Mouse (Mus musculus) spleen, postnatal 10 days (tissue): ENCODE measurements around the gene Svbp.

Source experiments
- DNase-seq, 2 experiments: peaks; one replicate each; pipeline ENCODE4 v3.0.0; 2021 to 2022; ENCODE audit warnings: low spot score in 2 of 2

Svbp gene

GRCm38 (mm10) chr4:119190618-119191017 is 4.5 kb upstream of the Svbp start:
- DNase-seq: peak; percentile 60 to 79

GRCm38 (mm10) chr4:119191273-119191672 is 3.8 kb upstream of the Svbp start:
- DNase-seq: no peak

GRCm38 (mm10) chr4:119192757-119193156 is 2.3 kb upstream of the Svbp start:
- no peak for DNase-seq

GRCm38 (mm10) chr4:119195582-119196320 is 645 bp downstream of the Svbp start:
- no peak for DNase-seq

GRCm38 (mm10) chr4:119198105-119198504 is 3.0 kb downstream of the Svbp start:
- no peak for DNase-seq

- DNase-seq: peak in 1 of 2 experiments; percentile 84
Measured at GRCm38 (mm10) chr4:119204672-119205071, 9.6 kb downstream of the Svbp start.

GRCm38 (mm10) chr4:119216667-119217066 is 21.6 kb downstream of the Svbp start:
- no peak for DNase-seq

- no peak for DNase-seq
Measured at GRCm38 (mm10) chr4:119218169-119218568, 23.1 kb downstream of the Svbp start, which contains the start of gene Tmem269. TSS of gene Tmem269 (minus strand) at chr4:119218217.

- DNase-seq: peak in 1 of 2 experiments; percentile 55
Measured at GRCm38 (mm10) chr4:119223696-119224095, 28.6 kb downstream of the Svbp start.

GRCm38 (mm10) chr4:119224534-119224933 is 29.4 kb downstream of the Svbp start:
- no peak for DNase-seq

- DNase-seq: no peak
Measured at GRCm38 (mm10) chr4:119225719-119226118, 30.6 kb downstream of the Svbp start.

- DNase-seq: no peak
Measured at GRCm38 (mm10) chr4:119226751-119227150, 31.6 kb downstream of the Svbp start.

GRCm38 (mm10) chr4:119232410-119233255 is 37.5 kb downstream of the Svbp start, which contains the start of the genes AU022252 and P3h1:
TSS of gene AU022252 (minus strand) at chr4:119232712.
TSS of gene P3h1 (plus strand) at chr4:119232915.
- peak; percentile 99 to 100 for DNase-seq

GRCm38 (mm10) chr4:119233256-119233901 is 38.3 kb downstream of the Svbp start:
- no peak for DNase-seq

- DNase-seq: no peak
Measured at GRCm38 (mm10) chr4:119234348-119234747, 39.2 kb downstream of the Svbp start.

GRCm38 (mm10) chr4:119238661-119239060 is 43.6 kb downstream of the Svbp start:
- no peak for DNase-seq

GRCm38 (mm10) chr4:119239181-119239682 is 44.1 kb downstream of the Svbp start:
- peak; percentile 29 to 32 for DNase-seq

GRCm38 (mm10) chr4:119241664-119242063 is 46.6 kb downstream of the Svbp start:
- DNase-seq: peak; percentile 18 to 60

- DNase-seq: no peak
Measured at GRCm38 (mm10) chr4:119242571-119242970, 47.5 kb downstream of the Svbp start.

- no peak for DNase-seq
Measured at GRCm38 (mm10) chr4:119244468-119245240, 49.5 kb downstream of the Svbp start.

GRCm38 (mm10) chr4:119245556-119245955 is 50.5 kb downstream of the Svbp start:
- DNase-seq: no peak
